Mouse (Mus musculus) ES-Bruce4 (cell line): ENCODE data around the gene Ascl5. TPM values are rescaled to one million over a fixed set of nuclear protein-coding genes. Genes with fewer than 3 reads are reported as not detected.

Experiments used
- H3K27ac ChIP-seq: 2 replicates; pipeline ENCODE4 v1.5.1; 2012; ENCODE audit warnings: low read length, inconsistent platforms; ENCODE audit not compliant: insufficient read depth
- H3K27me3 ChIP-seq: 2 replicates; pipeline ENCODE4 v1.6.1; 2012; ENCODE audit warnings: mild to moderate bottlenecking, low read length, inconsistent platforms; ENCODE audit not compliant: control insufficient read depth, poor library complexity, insufficient read depth, severe bottlenecking
- H3K36me3 ChIP-seq: 2 replicates; pipeline ENCODE4 v1.6.1; 2012; ENCODE audit warnings: inconsistent platforms, mild to moderate bottlenecking, low read length, moderate library complexity; ENCODE audit not compliant: control insufficient read depth, poor library complexity, insufficient read depth, severe bottlenecking
- H3K4me1 ChIP-seq: one replicate; pipeline ENCODE4 v1.8.1; 2011; ENCODE audit warnings: low read length; ENCODE audit not compliant: control insufficient read depth, insufficient read depth
- H3K4me3 ChIP-seq: 2 replicates; pipeline ENCODE4 v1.5.1; 2011; ENCODE audit warnings: low read depth, mild to moderate bottlenecking, low read length
- H3K9ac ChIP-seq: 2 replicates; pipeline ENCODE4 v1.6.1; 2012; ENCODE audit warnings: low read depth, mild to moderate bottlenecking, inconsistent platforms; ENCODE audit not compliant: poor library complexity, severe bottlenecking
- H3K9me3 ChIP-seq: replicated peaks from 2 replicates; pipeline ENCODE4 v1.6.1; 2012; ENCODE audit warnings: mild to moderate bottlenecking, low read length, inconsistent platforms; ENCODE audit not compliant: control insufficient read depth, poor library complexity, insufficient read depth, severe bottlenecking
- CTCF ChIP-seq: IDR thresholded peaks from one replicate; pipeline ENCODE4 v1.8.1; 2011; ENCODE audit warnings: low read depth, low read length
- EP300 ChIP-seq: IDR thresholded peaks from 2 replicates; pipeline ENCODE4 v1.6.1; 2011; ENCODE audit warnings: low read depth, low read length; ENCODE audit not compliant: insufficient read depth
- POLR2A ChIP-seq: IDR thresholded peaks from one replicate; pipeline ENCODE4 v1.8.1; 2011; ENCODE audit warnings: low read length; ENCODE audit not compliant: insufficient read depth
- polyA plus RNA-seq: library from polyadenylated mRNA; stranded (reverse); fragments of >200 nt; gene quantifications from 2 replicates; pipeline ENCODE4 v1.2.4, GENCODE M21; 2011; ENCODE audit warnings: low read depth; ENCODE audit not compliant: missing spikeins, insufficient read depth, insufficient read length

Ascl5 gene
- polyA plus RNA-seq, 1 experiment, result not detected

DNA sequence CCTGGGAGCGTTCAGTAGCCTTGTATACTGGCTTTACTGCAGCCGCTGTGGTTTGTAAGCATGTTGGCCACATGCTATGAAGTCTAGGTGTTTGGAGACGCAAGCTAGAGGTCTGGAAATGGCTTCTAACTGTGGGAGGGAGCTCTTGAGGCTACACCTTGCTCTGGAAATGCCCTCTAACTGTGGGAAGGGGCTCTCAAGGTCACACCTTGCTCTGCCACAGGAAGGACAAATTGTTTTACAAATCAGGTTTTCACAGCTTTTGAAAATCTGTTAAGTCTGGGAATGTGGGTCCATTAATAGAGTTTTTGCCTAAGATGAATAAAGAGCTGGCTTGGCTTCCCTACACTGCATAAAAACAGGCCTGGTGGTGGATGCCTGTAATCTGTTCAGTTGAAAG lies 43.1 kb downstream of the Ascl5 start:
- no peak overlapping the region for H3K9ac ChIP-seq
- no peaks in the 10 kb centered on the region for H3K36me3 ChIP-seq
- TF ChIP-seq EP300 (no peak), CTCF (no peak), POLR2A (no peak)
- no peaks in the 10 kb centered on the region for H3K9me3 ChIP-seq
- peaks cover 8% of the 10 kb centered on the region for H3K4me1 ChIP-seq
- H3K4me3 ChIP-seq, result no peak overlapping the region
- H3K27ac ChIP-seq, result no peak overlapping the region
- H3K27me3 ChIP-seq, result no peaks in the 10 kb centered on the region

DNA sequence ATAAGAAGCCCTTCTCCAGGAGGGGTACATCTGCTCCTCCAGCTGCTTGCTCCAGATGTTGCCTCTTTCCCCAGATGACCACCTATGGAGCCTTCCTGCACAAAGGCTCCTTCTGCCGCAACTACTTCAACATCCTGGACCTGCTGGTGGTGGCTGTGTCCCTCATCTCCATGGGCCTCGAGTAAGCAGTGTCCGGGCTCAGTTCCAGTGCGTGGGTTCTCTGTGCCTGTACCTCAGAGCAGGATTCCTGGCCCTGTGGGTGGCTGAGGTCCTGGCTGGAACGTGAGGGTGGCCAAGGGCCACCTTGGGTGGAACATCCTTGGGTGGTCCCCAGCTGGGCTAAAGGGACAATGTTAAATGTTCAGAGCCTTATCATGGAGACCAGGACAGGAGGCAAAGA lies 44.2 kb downstream of the Ascl5 start:
- Histone ChIP-seq H3K4me3 (no peak overlapping the region), H3K27ac (no peak overlapping the region), H3K27me3 (no peaks in the 10 kb centered on the region), H3K36me3 (no peaks in the 10 kb centered on the region), H3K4me1 (peaks cover 8% of the 10 kb centered on the region), H3K9ac (no peak overlapping the region), H3K9me3 (no peaks in the 10 kb centered on the region)
- TF ChIP-seq POLR2A, result no peak
- no peak for TF ChIP-seq CTCF
- TF ChIP-seq EP300, result no peak

Other genes starting within 250 kb of the Ascl5 start
- gene Lad1, start 232.2 kb upstream of the Ascl5 start, polyA plus RNA-seq, result 20.5 and 25.1 TPM in 2 replicates
- 1.2 and 1.6 TPM in 2 replicates for gene Tnnt2, start 214.4 kb upstream of the Ascl5 start, polyA plus RNA-seq
- gene Pkp1, start 131.6 kb upstream of the Ascl5 start, polyA plus RNA-seq, result not detected in 2 replicates
- not detected in 2 replicates for gene Igfn1, start 44.5 kb upstream of the Ascl5 start, polyA plus RNA-seq
- 61.1 and 62.1 TPM in 2 replicates for gene Tmem9, start 42.7 kb upstream of the Ascl5 start, polyA plus RNA-seq
- 1.0 and 1.2 TPM in 2 replicates for gene Cacna1s, start 1.9 kb downstream of the Ascl5 start, polyA plus RNA-seq
- gene Kif21b, start 80.6 kb downstream of the Ascl5 start, polyA plus RNA-seq, result 16.0 and 19.2 TPM in 2 replicates
- gene Mroh3, start 162.0 kb downstream of the Ascl5 start, polyA plus RNA-seq, result 0.99 and 1.3 TPM in 2 replicates
- gene Inava, start 183.5 kb downstream of the Ascl5 start, polyA plus RNA-seq, result 28.0 and 30.7 TPM in 2 replicates
- not detected in 2 replicates for gene Gpr25, start 210.1 kb downstream of the Ascl5 start, polyA plus RNA-seq